Mouse (Mus musculus): ENCODE results near the gene Aoc3.
A peak's percentile ranks its signal among the peaks of the same experiment; 100 is the strongest.
"Not testable (repeated sequence)": the region's sequence is repeated elsewhere in the genome, so short reads cannot be mapped to it uniquely, and the experiment has no call there.

Gene Aoc3

GRCm38 (mm10) chr11:101330371-101330924, at the start of gene Aoc3:
Gene Aoc3 (plus strand): TSS chr11:101330605.
- peak; percentile 50 for DNase-seq (ENCODE audit: low spot score)

GRCm38 (mm10) chr11:101280837-101281236, 49.6 kb upstream of the Aoc3 start:
- DNase-seq (ENCODE audit: low spot score): no peak

GRCm38 (mm10) chr11:101282896-101283295, 47.5 kb upstream of the Aoc3 start:
- DNase-seq (ENCODE audit: low spot score): no peak

GRCm38 (mm10) chr11:101283805-101284204, 46.6 kb upstream of the Aoc3 start:
- DNase-seq (ENCODE audit: low spot score): no peak

GRCm38 (mm10) chr11:101287306-101287705, 43.1 kb upstream of the Aoc3 start:
- peak; percentile 40 for DNase-seq (ENCODE audit: low spot score)

- no peak for DNase-seq (ENCODE audit: low spot score)
These were observed 39.2 kb upstream of the Aoc3 start for GRCm38 (mm10) chr11:101291231-101291630.

- DNase-seq (ENCODE audit: low spot score): no peak
These were observed 35.2 kb upstream of the Aoc3 start for GRCm38 (mm10) chr11:101295191-101295590.

GRCm38 (mm10) chr11:101300881-101301280, 29.5 kb upstream of the Aoc3 start:
- DNase-seq (ENCODE audit: low spot score): no peak

GRCm38 (mm10) chr11:101301299-101302003, 29.0 kb upstream of the Aoc3 start:
- no peak for DNase-seq (ENCODE audit: low spot score)

GRCm38 (mm10) chr11:101302004-101302798, 28.2 kb upstream of the Aoc3 start, which contains the start of gene Becn1:
Gene Becn1 (minus strand): TSS chr11:101302286.
- peak; percentile 94 for DNase-seq (ENCODE audit: low spot score)

GRCm38 (mm10) chr11:101307744-101308143, 22.7 kb upstream of the Aoc3 start:
- no peak for DNase-seq (ENCODE audit: low spot score)

GRCm38 (mm10) chr11:101311083-101311482, 19.3 kb upstream of the Aoc3 start:
- no peak for DNase-seq (ENCODE audit: low spot score)

- no peak for DNase-seq (ENCODE audit: low spot score)
These were observed 18.3 kb upstream of the Aoc3 start for GRCm38 (mm10) chr11:101312150-101312549.

- no peak for DNase-seq (ENCODE audit: low spot score)
These were observed 15.8 kb upstream of the Aoc3 start for GRCm38 (mm10) chr11:101314567-101314966.

- no peak for DNase-seq (ENCODE audit: low spot score)
These were observed 15.2 kb upstream of the Aoc3 start for GRCm38 (mm10) chr11:101315082-101315650.

GRCm38 (mm10) chr11:101315665-101316500, 14.5 kb upstream of the Aoc3 start, which contains the start of gene Psme3:
Gene Psme3 (plus strand): TSS chr11:101316213.
- DNase-seq (ENCODE audit: low spot score): peak; percentile 90

GRCm38 (mm10) chr11:101316501-101316917, 13.9 kb upstream of the Aoc3 start:
- DNase-seq (ENCODE audit: low spot score): no peak

GRCm38 (mm10) chr11:101323609-101324008, 6.8 kb upstream of the Aoc3 start:
- peak; percentile 70 for DNase-seq (ENCODE audit: low spot score)

GRCm38 (mm10) chr11:101324763-101325162, 5.6 kb upstream of the Aoc3 start, which contains the start of gene Aoc2:
Gene Aoc2 (plus strand): TSS chr11:101325063.
- DNase-seq (ENCODE audit: low spot score): no peak

GRCm38 (mm10) chr11:101325201-101325600, 5.2 kb upstream of the Aoc3 start:
- DNase-seq (ENCODE audit: low spot score): not testable (repeated sequence)

GRCm38 (mm10) chr11:101326147-101326546, 4.3 kb upstream of the Aoc3 start:
- DNase-seq (ENCODE audit: low spot score): no peak
